Mouse (Mus musculus): ENCODE measurements around the gene Kcnk2.

Gene Kcnk2

DNA sequence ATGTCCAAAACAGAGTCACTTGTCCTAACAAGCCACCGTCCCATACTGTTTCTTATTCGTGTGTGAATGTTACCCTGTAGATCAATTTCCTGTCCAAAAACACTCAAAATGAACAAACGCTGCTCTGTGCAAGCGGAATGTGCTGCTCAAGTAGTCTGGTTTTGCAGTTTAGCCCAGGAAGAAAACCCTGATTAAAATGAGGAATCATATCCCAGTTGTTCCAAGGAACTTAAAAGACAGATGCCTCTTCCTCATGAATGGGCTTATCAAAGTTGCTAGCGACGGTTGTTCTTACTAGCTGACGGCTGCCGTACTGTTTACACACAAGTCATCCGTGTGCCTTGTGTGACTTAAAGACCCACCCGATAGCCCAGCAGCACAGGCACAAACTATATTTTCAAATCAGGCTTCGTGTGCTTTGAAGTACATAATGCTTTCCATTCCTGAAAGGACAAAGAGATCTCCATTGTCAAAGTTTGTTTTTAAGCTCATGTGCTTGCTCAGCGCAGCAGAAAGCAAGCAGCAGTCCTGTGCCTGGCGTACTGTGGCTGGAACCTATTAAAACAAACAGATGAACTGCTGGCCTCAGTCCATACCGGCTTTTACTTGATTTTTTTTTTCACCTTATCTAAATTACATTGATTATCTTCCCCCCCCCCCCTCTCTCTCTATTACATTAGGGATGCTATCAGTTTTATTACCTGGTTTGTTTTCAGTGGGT lies at the start of gene Kcnk2:
Gene Kcnk2, minus strand, starts transcription at position 51 of the 721 bp plus-strand sequence.
- DNase-seq, result no peak

GRCm38 (mm10) chr1:189440741-189441140 lies 38.7 kb upstream of the Kcnk2 start:
- no peak for DNase-seq

- DNase-seq, result no peak
Measured at GRCm38 (mm10) chr1:189437126-189437525, 35.1 kb upstream of the Kcnk2 start.

- DNase-seq, result no peak
Measured at GRCm38 (mm10) chr1:189435452-189435851, 33.4 kb upstream of the Kcnk2 start.

DNA sequence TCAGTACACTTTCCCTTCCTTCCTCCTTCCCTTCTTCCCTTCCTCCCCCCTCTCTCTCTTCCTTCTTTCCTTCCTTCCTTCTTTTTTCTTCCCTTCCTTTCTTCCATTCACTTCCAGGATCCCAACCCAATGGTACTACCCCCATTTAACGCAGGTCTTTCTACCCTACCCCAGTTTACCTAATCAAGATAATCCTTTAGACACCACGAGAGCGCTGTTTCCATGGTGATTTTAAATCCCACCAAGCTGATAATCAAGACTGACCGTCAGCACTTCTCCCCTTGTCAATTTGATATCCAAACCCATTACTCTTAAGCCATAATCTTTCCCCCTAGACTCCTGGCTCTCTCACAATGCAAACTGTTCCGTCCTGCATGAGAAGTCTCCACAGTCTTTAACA lies 29.4 kb upstream of the Kcnk2 start:
- DNase-seq, result no peak

GRCm38 (mm10) chr1:189430534-189430933 lies 28.5 kb upstream of the Kcnk2 start:
- no peak for DNase-seq

- DNase-seq, result no peak
Measured at GRCm38 (mm10) chr1:189429566-189429965, 27.5 kb upstream of the Kcnk2 start.

DNA sequence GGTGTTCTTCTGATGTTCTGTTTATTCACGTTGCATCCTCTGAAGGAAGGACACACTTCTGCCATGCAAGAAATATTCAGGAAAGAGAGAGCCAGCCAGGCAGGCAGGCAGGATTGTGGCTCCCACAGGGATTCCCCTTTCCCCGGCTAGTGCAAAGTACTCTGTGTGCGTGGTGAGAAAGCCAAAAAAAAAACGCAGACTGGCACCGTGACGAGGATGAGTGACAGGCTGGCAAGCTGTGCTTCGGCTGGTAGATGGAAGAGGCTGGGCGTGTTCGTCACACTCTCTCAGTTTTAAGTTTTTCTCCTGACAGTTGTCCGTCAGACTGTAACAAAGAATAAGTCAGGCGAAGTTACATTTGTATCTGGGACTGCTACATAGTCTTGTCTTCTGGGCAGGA lies 24.2 kb upstream of the Kcnk2 start:
- DNase-seq, result no peak

DNA sequence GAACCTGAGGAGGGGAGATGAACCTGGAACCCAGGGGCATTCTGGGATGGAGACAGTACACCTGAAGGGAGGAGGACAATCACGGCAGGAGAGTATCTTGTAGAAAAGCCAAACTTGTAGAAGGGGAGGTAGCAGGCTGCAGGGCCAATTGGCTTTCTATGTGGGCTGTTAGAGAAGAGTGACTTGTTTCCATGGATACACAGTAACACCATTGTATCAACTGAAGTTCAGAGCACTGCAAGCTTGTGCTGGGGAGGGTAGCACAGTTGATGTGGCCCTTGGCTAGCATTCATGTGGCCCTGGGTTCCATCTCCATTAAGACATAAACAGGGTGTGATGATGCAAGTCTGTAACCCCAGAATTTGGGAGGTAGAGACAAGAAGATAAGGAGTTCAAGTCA lies 17.8 kb upstream of the Kcnk2 start:
- DNase-seq, result no peak

DNA sequence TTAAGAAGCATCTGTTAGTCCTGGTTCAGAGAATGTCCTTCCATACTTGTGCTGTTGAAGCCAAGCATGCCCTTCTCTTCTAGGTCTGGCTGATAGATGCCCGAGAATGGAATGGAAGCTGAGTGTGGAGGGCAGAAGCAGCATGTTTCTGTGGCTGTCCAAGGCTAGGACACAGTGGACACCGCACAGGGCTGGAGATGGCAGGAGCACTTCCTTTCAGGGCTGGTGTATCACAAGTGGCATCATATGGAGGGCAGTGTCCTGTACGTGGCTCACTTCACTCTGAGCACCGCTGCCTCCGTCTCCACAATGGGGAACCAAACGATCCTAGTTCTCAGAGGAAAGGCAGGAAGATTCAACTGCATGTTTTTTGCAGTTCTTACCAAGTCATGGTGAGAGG lies 7.8 kb upstream of the Kcnk2 start:
- no peak for DNase-seq

GRCm38 (mm10) chr1:189405221-189405620 lies 3.1 kb upstream of the Kcnk2 start:
- DNase-seq, result no peak

DNA sequence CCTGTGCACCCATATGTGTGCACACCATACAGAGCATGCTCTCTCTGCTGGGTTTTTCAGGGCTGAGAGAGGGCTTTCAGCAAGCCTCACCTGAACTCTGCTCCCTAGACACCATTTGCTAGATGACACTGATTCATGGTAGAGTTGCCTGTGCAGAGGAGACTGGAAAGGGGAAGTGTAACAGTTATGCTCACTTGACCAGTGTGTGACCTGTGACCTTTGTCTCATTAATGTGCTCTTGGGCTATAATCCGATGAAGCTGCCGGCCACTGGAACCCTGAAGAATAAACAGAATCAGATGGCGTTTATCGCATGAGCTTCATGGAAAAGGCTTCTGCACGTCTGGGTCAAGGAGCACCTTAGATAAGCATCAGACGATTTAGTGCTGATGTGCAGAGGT lies 1.5 kb upstream of the Kcnk2 start:
- DNase-seq, result no peak

- no peak for DNase-seq
Measured at GRCm38 (mm10) chr1:189403139-189403538, 1.1 kb upstream of the Kcnk2 start.

- DNase-seq, result no peak
Measured at GRCm38 (mm10) chr1:189386848-189387247, 15.2 kb downstream of the Kcnk2 start.

- DNase-seq, result no peak
Measured at GRCm38 (mm10) chr1:189386141-189386540, 15.9 kb downstream of the Kcnk2 start.

DNA sequence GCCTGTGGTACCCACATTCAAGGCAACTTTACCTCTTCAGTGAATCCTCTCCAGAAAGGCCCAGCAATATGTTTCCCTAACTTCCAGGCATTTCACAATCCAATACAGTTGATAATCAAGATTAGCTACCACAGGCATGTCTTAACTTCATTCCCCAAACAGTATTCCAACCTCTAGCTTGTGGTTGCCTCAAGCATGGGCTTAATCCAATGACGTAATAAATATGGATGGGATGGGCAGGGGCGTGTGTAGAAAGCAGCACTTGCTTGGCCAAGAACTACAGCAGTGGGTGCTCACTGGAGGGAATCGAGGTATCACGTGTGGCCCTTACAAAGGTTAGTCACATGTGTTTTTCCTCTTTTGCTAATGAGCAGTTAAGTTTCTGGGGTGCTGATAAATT lies 34.4 kb downstream of the Kcnk2 start:
- DNase-seq, result no peak

DNA sequence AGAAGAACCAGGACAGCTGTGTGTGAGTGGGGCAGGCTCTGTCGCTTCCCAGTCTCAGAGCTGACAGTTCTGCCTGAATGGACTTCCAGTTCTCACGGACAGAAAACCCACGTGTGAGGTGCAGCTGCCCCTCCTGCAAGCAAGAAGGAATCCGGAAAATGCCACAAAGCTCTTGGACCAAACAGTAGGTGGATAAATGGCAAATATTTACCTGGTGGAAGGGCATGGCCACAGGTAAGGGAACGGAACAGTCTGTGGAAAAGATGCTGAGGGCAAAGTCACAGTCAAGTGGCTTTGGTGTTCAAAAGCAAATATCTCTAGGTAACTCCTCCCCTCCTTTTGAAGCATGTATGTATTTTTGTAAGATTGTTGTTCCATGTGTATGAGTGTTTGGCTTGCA lies 37.9 kb downstream of the Kcnk2 start:
- DNase-seq, result no peak

- DNase-seq, result peak; percentile 7 to 22
Measured at GRCm38 (mm10) chr1:189362579-189362978, 39.5 kb downstream of the Kcnk2 start.

DNA sequence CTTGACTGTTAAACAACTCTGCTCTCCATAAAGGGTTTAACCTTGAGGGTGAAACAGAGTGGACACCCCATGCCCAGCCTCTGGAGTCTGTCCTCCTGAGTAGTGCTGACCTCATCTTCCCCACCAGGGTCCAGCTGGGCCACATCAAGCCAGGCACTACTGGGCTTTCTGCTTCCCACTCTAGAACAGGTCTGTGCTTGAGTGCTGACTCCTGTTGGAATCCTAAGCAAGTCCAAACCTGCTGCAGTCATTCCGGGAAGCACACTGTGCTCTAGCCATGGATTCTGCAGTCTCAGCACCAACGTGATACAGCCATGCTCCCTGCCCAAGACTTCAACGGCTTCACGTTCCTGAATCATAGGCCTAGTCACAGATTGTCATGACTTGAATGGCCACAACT lies 42.4 kb downstream of the Kcnk2 start:
- DNase-seq, result no peak

- DNase-seq, result no peak
Measured at GRCm38 (mm10) chr1:189353887-189354286, 48.2 kb downstream of the Kcnk2 start.

DNA sequence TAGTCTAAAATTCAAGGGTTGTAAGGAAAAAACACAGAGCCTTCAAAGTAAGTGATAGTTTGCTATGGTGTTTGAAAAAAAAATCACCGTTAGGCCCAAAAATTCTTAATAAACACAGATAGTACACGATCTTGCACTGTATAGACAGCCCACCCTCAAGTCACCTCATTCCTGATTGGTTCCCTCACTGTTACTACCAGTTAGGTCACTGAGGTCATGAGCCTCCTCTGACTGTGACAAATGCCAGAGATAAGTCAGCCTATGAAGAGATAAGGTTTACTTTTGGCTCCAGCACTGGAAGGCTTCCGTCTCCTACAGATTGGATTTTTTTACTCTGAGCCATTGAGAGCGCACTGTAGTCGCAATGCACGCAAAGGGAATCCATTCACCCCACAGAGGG lies 50.3 kb downstream of the Kcnk2 start:
- DNase-seq, result no peak

DNA sequence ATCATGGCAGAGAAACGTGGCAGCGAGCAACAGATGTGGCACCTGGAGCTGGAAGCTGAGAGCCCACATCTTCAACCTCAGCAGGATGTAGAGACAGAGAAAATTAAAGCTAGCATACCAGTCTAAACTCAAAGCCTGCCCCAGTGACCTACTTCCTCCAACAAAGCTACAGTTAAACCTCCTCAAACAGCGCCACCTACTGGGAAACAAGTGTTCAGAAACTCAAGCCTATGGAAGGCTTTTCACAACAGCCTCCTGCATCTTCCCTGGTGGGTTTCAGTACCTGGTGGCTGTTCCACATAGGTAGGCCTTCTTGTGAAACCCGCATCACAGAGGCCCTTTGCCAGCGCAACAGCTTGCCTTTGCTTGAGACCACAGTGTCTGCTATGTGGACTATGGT lies 52.9 kb downstream of the Kcnk2 start:
- DNase-seq, result no peak

DNA sequence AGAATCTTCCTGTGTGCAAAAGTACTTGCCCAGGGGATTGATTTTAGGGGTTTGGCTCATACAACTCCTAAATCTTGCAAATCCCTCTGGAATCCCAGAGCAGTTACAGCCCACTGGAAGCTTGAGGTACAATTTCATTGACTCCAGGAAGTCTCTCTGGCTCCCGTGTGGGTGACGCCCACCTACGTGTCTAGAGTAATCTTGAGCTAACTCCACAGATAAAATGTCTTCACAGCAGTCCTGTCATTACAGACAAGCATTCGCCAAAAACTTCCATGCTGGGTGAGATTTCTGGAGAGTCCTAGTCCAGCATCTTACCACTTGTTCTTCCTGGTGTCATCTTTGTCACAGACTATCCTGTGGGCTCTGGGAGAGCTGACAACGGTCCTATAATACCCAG lies 56.9 kb downstream of the Kcnk2 start:
- no peak for DNase-seq

GRCm38 (mm10) chr1:189343301-189344251 lies 58.5 kb downstream of the Kcnk2 start:
- DNase-seq, result peak; percentile 25 to 32

Data from cerebellum, adult 18-20 months (tissue).